Mouse (Mus musculus): ENCODE results near the gene 1700025C18Rik.

The 1700025C18Rik gene

DNA sequence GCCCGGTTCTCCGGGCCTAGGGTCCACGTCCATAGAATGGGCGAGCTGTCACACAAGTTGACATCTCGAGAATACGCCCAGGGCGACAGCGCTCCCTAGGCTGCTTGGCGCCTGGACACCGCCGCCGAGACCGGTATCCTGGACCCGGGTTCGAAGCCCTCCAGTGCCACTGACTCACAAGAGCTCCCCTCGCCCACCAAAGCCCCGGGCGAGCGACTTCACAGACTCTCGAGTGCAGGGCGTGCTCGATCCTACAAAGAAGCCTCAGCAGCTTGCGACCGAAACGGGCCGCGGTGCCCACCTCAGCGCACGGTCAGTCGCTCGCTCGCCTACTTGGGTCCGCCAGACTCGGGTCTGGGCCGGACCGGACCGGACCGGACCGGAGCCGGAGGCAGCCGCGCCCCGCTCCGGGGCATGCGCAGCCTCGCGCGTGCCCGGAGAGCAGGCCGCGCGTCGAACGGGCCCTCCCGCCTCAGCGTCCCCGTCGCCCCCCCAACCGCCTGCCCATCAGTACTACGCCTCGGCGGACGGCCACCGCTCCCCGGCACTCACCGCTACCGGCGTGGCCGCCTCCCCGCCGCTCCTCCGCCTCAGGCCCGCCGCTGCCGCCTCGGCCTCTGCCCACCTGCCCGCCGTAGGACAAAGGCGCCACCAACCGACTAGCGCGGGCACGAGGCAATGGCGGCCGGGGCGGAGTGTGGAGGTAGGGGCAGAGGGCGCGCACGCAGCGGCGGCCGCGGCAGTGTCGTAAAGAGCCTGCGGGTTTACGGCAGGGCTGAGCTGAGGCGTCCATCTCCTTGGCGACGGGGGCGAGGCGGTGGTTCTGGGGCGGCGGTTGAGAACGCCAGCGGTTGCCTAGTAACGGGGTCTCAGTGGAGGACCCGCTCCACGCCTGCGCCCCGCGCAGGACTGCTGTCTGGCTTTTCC, 56.2 kb downstream of the 1700025C18Rik start, which contains the start of gene Ncoa5:
Gene Ncoa5, minus strand, starts transcription at position 737 of the 927 bp plus-strand sequence.
- DNase-seq = peak; percentile 96

DNA sequence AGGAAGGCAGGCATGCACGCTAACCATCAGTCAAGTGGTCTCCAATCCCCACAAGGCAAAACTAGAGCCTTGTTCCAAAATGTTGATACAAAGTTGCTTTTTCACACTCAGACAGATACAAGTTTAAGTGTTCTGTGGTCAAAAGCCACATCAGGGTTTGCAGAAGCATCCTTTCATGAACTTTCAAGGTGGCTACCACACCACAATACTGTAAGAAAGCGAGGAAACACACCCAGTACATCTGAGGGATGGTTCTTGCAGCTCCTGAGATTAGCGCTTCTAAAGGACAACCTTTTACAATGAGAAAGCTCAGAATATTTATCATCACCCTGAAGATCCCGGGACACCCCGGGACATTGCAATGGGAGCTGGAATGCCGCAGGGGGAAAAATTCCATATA, 57.2 kb downstream of the 1700025C18Rik start:
- no peak for DNase-seq

DNA sequence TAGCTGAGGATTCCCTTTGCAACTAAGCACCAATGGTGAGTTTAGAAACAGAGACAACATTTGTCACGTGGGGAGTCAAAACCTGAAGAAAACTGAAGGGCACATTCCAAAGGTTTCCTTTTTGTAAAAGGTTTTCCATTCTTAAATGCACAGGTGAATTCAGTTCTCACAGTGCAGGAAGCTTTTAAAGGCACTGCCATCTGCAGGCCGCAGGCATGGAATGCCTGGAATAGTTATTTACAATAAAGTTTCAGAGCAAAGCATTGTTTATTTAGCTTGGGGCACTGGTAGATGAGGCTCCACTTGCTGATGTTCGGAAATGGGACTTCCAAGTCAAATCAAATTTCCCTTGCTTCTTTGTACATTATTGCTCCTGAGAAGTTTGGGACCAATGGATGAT, 58.0 kb downstream of the 1700025C18Rik start:
- no peak for DNase-seq
